Mouse (Mus musculus) spleen, postnatal 36 days (tissue): ENCODE results near the gene Lamtor4.

Experiments used
- DNase-seq, 2 experiments: peaks; one replicate each; pipeline ENCODE4 v3.0.0; 2022; ENCODE audit warnings: low spot score in 2 of 2, mixed read lengths in 1 of 2

Lamtor4 gene

GRCm38 (mm10) chr5:138260051-138260450, 4.8 kb downstream of the Lamtor4 start:
- DNase-seq, result no peak

- no peak for DNase-seq
These were observed 5.6 kb downstream of the Lamtor4 start for GRCm38 (mm10) chr5:138260834-138261233.

GRCm38 (mm10) chr5:138262001-138262400, 6.7 kb downstream of the Lamtor4 start:
- DNase-seq, result no peak

GRCm38 (mm10) chr5:138262582-138263240, 7.4 kb downstream of the Lamtor4 start:
- no peak for DNase-seq

- DNase-seq, result peak; percentile 91 to 94
These were observed 8.3 kb downstream of the Lamtor4 start, which contains the start of gene BC037034 for GRCm38 (mm10) chr5:138263260-138264206. Gene BC037034, minus strand, starts transcription at chr5:138264033.

- DNase-seq, result no peak
These were observed 8.9 kb downstream of the Lamtor4 start for GRCm38 (mm10) chr5:138264207-138264578.

- no peak for DNase-seq
These were observed 10.4 kb downstream of the Lamtor4 start for GRCm38 (mm10) chr5:138265712-138266111.

- no peak for DNase-seq
These were observed 11.8 kb downstream of the Lamtor4 start for GRCm38 (mm10) chr5:138267114-138267513.

GRCm38 (mm10) chr5:138268980-138269379, 13.7 kb downstream of the Lamtor4 start:
- no peak for DNase-seq

GRCm38 (mm10) chr5:138271232-138271631, 15.9 kb downstream of the Lamtor4 start:
- DNase-seq, result no peak

- no peak for DNase-seq
These were observed 17.2 kb downstream of the Lamtor4 start, which contains the start of gene Gal3st4 for GRCm38 (mm10) chr5:138272409-138272923. Gene Gal3st4, minus strand, starts transcription at chr5:138272840.

GRCm38 (mm10) chr5:138274186-138274585, 18.9 kb downstream of the Lamtor4 start:
- DNase-seq, result no peak

- no peak for DNase-seq
These were observed 20.2 kb downstream of the Lamtor4 start for GRCm38 (mm10) chr5:138275216-138276050.

- no peak for DNase-seq
These were observed 22.7 kb downstream of the Lamtor4 start for GRCm38 (mm10) chr5:138277994-138278393.

- peak; percentile 83 to 88 for DNase-seq
These were observed 24.5 kb downstream of the Lamtor4 start, which contains the start of the genes Gm43720, Gpc2 and Stag3 for GRCm38 (mm10) chr5:138279585-138280424. Gene Gm43720, minus strand, starts transcription at chr5:138279958. Gene Gpc2, minus strand, starts transcription at chr5:138280005. Gene Stag3, plus strand, starts transcription at chr5:138280240.

GRCm38 (mm10) chr5:138280425-138280768, 25.1 kb downstream of the Lamtor4 start:
- DNase-seq, result no peak

GRCm38 (mm10) chr5:138280829-138281228, 25.5 kb downstream of the Lamtor4 start:
- DNase-seq, result no peak

GRCm38 (mm10) chr5:138281798-138282197, 26.5 kb downstream of the Lamtor4 start:
- no peak for DNase-seq

- no peak for DNase-seq
These were observed 28.3 kb downstream of the Lamtor4 start for GRCm38 (mm10) chr5:138283540-138283939.

GRCm38 (mm10) chr5:138287861-138288260, 32.6 kb downstream of the Lamtor4 start:
- DNase-seq, result no peak
